Mouse (Mus musculus) right cerebral cortex, postnatal 4 days (tissue): ENCODE data around the gene Nlgn1.

Experiments used
- DNase-seq: peaks from one replicate; pipeline ENCODE4 v3.0.0-alpha.2; 2022

The Nlgn1 gene

DNA sequence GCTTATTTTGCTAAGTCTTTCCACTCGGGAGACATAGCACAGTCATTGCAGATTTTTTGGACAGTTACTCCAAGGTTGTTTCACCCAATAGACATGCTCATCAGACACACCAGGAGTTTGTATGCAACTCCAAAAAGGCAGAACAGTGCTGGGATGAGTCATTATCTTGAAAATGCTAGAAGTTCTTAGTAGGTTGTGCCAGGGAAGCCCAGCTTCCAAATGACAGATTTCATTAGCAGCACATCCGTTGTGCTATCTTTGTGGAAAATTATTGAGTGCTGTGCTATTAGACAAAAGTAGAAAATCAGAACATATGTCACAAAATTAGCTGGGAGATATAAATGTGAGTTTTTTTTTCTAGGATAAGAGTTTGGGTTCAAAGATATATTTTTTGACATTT is 137.3 kb downstream of the Nlgn1 start:
- DNase-seq = no peak

DNA sequence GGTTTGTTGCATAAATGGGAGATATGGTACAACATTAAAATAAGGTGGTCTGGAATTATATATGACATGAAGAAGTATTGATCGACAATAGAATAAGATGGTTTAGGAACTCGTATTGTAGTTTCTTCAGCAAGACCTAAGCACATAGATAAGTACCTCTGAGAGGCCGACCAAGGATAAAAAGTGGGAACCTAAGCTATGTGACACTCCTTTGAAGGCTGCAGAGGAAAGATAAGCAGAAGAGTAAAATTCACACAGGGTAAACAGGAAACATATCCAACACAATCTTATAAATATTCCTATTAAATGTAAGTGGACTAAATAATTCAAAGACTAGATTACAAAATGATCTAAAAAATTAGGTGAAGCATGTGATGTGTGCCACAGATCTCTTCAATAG is 151.2 kb downstream of the Nlgn1 start:
- no peak for DNase-seq

DNA sequence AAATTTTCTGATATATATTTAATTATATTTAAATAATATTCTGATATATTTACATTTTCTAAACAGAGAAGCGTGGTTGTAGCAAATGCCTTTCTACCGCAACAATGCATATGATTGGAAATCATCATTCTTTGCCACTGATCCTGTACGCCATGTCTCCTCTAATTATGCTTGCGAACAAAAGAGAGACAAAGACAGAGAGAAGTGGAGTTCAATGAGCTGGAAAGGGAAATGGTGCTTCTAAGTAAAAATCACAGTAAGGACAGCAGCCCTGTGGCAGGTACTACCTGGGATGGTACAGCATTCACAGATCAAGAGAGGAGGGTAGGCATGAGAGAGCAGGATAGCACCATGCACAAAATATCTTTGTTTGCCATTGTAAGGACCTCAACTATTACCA is 156.9 kb downstream of the Nlgn1 start:
- no peak for DNase-seq

DNA sequence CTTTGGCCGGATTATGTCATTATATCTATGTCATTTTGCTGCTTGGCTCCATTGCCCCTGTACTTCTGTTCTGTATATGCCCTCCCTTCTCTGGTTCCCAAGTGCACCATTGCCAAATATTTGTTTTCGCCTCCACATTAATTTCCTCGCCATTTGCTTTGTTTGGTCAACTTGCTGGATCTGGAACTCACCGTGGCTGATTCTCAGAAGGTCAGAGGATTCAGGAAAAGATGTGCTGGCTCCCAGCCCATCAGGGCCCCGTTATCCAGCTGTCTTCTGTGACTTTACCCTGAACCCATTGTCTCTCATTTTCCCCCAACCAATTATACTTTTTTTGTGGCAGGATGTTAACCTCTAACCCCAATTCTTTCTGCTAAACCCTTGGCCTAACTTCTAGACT is 158.0 kb downstream of the Nlgn1 start:
- DNase-seq = no peak

DNA sequence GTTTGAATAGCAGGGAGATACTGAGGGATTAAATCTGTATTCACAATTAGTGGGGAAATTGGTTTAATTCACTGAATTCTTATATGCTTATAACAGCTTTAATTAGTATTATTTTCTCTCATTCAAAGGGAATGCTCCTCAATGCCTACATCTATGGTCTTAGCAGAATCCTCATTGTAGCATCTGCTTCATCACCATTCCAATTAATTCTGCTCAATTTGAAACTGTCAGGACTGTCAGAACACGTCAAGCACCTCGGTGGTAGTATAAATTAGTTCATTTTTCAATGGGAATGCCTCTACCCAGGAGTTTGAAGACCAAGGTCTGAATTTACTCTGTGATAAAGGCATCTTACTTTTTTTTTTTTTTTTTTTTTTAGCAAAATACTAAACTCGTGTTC is 158.6 kb downstream of the Nlgn1 start:
- DNase-seq = no peak

DNA sequence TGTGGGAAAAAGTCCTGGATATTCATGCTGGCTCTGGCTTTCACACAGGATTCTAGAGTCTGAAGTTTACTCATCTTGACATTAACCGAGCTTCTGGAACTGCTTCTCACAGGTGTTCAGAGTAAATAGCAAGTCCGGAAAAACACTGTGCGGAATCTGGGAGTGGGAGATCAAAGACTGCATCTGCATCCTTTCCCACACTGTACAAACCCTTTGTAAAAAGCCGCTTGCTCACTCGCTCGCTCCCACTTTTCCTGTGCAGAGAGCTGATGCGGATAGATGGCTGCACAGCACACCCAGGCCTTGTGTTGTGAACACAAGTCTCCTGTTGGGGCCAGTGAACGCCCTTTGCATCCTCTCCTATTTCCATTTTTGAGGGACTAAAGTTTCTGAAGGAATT is 165.5 kb downstream of the Nlgn1 start:
- no peak for DNase-seq

DNA sequence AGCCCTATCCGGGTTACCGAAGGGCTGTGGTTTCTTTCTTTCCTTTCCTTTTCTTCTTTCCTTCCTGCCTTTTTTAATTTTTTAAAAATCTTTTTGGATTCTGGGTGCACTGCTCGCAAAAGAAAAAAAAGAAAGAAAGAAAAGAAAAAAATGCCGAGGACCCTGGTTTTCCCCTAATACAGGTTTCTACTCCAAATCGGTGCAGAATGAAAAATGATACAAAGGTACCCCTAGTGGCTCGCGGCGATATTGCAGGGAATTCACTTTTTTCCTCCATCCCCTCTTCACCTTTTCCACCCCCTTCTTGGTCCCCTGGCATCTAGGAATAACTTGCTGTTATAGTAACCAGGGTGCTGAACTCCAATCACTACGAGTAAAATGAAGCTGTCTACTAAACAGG is 178.5 kb downstream of the Nlgn1 start:
- peak; percentile 71 for DNase-seq

DNA sequence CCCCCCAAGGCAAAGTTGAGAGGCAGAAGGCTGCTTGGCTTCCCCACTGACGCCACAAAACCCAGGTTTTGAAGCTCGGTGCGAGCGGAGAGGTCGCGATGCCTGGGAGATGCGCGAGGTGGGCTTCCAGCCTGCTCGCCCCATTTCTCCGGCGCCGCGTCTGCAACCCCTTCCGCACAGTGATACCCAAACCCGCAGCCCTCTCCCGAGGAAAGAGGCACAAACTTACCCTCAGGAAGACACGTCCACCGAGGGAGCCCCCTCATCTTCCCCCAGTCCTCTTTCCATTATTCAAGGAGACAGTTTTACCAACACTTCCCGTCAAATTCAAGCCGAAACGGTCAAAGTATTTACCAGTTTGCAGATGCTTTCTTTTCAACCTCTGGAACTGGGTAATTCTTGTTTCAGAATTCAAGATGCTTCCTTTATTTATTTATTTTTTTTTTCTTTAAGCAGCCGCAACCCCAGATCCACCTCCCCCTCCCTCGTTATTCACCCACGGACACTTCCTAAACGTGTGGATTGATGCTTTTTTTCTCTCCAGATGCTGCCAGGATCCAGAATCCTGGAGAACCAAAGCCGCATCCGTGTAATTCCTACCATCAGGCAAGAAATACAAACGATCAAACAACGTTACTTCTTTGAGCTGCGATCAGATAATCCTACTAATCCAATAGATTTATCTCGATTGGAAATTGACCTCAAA is 179.1 kb downstream of the Nlgn1 start:
- DNase-seq = peak; percentile 53

DNA sequence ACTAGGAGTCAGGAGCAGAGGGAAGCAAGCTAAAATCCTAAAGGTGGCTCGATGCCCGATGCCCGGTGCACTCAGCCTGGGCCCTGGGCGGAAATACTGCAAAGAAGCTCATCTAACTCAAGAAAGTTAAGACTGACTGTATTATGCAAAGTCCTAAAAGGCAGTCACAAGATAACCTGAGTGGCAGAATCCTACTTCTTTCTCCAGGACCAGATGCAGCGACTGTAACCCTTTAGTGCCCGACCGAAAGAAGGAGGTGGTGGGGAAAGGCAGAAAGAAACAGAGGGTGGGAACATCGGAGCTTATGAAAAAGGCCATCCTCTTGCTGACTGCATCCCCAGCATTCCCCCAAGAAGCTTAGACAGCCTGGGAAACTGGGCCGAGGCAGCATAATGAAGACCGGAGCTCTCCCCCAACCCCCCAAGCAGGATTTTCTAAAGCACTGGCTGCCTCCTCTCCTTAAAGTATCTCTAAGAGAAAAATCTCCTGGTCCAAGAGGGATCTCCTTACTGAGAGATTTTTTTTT is 179.7 kb downstream of the Nlgn1 start:
- DNase-seq = peak; percentile 38

DNA sequence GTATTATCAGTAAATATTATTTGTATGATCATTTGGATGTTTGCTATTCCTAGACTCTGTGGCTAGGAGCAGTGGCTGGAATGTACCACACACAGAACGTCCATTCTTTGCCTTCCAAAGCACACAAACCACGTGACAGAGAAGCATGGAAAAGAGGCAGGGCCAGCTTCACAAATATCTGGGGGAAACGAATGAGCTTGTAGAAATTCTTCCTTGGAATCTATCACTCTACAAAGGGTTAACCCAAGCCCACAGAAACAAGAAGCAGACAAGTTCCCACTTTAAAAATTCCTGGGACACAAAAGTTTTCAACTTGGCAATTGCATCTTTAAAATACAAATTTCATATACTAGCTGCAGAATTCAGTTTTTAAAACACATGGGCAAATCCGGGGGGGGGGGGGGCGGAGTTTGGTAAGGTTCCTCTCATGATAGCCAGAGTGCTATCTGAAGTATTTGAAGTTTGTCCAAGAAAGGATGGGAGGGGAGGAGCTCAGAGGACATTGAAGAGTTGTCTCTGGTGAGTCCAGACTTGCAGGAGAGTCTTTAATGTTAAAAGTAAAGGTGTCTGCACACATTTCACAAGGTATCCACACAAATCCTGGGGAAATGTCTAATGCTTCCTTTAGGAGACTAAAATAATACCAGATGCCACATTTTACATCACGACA is 180.8 kb downstream of the Nlgn1 start:
- no peak for DNase-seq

DNA sequence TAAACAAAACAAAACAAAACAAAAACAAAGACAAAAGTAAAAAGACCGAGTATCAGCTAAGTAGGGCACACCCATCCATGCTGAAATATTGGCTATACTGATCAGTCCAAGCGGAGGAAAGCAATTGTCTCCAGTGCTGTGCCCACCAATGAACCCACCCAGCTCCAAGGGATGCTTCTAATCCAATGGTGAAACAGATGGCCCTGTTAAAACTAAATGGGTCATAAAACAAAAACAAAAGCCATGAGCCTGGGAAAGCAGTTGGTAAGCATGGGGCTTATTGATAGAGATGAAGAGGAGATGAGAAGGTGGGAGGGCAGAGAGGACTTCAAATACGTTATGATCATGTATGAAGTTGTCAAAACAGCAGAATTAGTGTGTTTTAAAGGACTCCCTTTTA is 186.1 kb downstream of the Nlgn1 start:
- DNase-seq = no peak

DNA sequence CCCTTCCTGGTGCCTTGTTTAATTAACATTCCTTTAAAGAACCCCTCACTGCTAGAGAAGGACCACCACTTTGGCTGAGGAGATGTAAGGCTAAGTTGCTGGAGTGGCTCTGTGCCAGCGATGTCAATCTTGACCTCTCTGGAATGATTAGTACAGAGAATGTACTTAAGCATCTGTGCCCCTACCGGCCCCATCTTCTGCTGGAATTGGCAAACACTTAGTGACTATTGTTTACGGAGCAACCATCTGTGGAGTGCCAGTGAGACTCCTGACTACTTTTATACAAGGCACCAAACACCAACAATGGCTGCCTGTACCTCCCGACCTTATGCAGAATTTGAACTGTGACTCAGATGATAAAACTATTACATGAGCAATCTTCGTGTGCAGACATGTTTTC is 186.8 kb downstream of the Nlgn1 start:
- no peak for DNase-seq

DNA sequence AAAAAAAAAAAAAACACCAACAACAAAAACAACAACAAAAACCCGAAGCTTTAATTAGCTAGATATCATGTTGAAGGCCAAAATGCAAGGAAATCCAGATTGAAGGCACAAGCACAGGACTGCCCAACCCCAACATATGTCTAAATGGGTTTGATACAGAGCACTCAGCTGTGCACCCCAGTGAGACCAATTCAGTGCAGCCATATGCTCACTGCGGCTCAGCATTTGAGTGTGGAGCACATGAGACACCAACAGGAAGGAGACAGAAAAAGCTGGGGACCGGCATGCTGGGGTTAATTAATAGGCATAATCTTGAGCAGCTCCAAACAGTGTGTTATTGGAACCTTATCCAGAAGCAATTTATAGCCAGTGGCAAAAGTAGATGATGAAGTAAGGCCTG is 190.7 kb downstream of the Nlgn1 start:
- no peak for DNase-seq

DNA sequence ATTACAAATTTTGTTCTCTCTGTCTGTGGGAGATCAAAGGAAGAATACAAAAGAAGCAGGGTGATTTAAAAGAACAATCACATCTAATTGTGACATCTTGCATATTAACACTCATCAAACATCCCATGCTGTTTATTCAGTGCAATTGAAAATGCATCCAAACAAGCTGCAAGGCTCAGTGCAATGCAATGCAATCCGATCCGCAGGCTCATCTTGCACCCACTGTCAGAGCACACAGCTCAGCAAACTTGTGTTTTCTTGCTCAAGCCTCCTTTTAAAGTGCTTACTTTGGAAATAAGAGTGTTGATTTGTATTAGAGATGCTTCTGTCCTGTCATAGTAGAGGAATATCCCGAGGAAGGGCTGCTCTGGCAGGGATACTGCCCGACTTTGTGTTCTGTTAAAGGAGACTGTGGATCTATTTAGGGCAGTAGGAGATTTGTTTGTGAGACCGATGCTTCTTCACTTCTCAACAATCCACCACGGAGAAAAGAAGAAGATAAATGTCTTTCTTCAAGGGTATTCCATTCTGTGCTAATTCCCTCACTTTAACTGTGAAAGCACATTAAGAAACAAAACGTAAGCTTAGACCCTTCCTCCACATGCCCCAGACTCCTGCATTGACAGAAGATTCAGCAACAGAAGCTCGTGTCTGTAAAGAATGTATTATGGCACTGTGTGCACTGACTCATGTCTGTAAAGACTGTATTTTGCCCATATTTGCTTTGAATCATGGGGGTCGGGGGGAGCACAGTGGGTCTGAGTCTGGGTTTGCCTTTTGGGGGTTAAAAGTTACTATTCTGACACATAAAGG is 197.2 kb downstream of the Nlgn1 start:
- no peak for DNase-seq

DNA sequence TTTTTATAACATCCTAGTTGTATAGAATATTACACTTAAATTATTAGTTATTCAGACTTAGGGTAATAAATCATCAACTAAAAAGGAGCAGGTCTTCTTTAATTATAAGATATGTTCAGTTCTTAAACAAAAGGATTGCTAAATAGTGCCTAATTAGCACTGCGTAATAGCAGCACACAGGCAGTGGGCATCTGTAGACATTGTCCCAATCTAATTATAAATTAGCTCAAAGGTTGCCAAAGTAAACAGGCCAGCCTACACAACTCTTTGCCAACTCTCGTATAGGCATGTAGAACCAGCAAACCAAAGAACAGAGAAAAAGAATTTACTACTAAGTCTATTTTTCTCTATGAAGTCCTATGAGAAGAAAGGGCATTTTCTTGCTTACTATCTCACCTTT is 201.3 kb downstream of the Nlgn1 start:
- DNase-seq = no peak

DNA sequence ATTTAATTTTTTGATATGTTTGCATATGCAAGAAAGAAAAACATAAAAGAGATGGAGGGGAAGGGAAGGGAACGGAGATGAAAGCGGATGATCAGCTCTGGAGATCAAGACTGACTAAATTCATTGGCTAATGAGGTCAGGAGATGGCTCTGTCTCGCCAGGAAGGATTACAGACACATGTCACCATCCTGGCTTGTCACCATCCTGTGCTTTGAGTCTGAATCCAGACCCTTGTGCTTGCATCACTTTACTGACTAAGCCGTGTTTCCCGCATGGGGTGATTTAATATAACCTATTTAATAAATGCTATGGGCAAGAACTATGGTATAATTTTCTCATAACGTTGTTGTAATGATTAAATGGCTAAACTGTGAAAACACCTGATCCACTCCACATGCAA is 202.8 kb downstream of the Nlgn1 start:
- no peak for DNase-seq

DNA sequence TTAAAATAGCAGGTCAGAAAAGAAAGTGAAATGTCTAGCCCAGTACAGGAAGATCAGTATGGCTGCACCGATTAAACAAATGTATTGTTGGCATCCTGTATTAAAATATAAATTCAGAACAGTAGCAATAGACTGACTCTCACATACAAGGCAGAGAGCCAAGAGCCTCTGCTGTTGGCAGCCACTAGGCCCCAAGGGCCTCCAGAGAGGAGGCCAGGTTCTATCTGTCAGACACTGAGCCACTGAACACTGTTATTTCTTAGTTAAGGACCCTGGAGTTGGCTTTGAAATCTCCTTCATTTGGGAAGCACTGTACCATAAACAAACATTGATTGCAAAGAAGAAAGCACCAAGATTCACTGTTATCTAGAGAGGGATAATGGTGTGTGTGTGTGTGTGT is 215.2 kb downstream of the Nlgn1 start:
- DNase-seq = no peak

DNA sequence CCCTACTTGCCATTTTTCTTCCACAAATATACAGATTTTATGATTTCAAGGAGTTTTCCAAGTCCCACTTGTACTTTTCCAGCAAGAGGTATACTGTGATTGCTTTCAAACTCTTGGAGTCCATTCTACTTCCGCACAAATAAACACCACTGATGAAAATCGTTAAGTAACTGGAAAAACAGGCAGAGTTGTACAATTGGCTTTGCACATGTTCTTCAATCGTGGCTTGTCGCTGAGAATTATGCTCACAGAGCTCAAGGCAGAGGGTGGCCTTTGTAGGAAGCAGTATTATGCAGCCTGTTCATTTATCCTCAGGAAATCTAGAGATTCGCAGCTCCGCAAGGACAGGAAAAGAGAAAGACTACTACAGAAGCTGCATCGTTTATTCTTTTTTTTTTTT is 225.9 kb downstream of the Nlgn1 start:
- no peak for DNase-seq

DNA sequence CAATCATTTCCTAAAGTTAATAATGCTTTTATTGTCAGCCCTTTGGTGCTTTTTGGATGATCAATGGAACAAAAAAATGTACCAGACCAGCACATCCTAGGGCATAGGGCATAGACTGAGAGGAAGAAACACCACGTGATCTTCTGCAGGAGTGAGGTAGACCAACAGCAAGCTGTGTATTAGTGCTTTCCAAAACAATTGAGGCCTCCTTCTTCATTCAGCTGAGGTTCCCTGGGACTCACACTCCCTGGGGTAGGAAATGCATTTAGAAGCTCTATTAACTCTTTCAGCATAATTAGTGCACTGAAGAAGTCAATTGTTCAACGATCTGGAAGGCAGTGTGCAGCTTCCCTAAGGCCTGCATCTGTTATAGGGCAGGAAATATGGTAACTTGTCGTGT is 226.7 kb downstream of the Nlgn1 start:
- DNase-seq = no peak

DNA sequence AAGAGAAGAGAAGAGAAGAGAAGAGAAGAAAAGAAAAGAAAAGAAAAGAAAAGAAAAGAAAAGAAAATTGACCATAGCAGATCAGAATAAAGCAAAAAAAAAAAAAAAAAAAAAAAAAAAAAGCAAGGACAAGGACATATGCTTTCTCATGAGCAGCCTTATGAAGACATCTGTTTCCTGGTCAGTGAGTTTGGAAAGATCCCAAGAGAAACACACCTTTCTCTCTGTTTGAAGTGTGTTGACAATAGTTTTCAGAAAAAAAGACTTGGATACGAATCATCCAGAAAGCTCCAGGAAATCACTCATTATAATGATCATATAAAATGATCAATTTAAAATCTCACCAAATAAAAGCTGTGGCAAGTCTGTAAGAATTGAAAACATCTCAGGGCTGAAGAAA is 230.0 kb downstream of the Nlgn1 start:
- no peak for DNase-seq

DNA sequence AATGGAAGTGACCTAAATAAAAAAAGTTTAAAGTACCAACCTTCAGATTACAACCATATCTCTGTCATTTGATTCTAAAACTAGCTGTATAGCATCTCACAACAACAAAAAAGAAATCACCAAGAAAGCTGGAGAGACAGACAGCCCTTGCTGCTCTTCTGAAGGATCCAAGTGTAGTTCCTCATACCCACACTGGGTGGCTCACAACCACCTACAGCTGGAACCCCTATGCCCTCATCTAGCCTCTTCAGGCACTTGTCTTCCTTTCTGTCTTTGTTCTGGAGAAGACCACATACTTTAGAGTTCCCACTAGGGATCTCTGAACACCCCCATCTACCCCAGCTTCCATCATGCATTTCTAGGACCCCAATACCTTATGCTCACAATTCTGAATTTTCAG is 236.7 kb downstream of the Nlgn1 start:
- DNase-seq = no peak

DNA sequence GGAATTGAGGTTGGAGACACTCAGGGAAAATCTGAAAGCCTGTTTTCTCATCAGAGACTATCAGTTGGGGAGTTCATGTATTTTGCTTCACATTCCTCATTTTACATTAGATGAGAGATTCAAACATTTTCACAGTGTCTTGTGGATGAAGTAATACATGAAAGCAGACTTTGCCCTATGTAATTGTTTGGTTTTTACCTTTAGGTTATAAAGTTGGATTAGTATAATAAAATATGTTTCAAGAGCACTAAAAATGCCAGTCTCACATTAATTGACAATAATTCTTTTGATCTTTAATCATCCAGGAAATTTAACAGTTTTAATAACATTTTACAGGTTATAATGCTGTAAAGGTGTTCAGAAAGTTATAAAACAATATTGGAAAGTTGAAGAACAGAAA is 262.9 kb downstream of the Nlgn1 start:
- no peak for DNase-seq

DNA sequence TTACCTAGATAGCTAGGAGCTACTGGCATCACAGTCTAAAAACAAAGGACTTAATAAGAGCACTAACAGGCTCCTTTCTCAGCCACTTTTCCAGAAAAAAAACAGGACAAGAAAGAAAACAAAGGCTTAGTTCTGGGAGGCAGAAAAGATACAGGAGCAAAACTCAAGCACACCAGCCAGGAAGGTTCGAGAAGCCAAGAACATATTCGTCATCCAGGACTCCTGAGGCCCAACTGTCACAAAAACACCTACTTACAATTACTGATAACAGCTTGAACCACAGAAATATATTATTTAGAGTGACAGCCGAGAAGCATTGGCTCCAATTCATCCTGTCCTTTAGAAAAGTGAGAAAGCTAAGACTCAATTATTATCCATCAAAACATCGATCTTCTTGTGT is 281.5 kb downstream of the Nlgn1 start:
- DNase-seq = no peak

DNA sequence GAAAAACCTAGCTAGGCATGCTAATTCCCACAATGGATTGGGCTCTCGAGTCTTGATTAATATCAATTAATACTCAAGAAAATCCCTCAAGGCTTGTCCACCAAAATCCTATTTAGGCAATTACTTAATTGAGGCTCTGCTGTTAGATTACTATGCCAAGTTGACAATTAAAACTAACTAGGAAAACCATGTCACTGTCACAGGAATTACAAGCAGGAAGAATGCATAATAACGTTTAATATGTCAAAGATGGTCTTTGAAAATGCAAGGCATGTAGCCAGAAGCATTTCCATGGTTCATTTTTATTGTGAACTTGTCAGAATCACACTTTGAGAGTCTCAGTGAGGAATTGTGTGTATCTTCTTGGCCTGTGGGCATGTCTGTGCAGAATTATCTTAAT is 289.3 kb downstream of the Nlgn1 start:
- no peak for DNase-seq
